Mouse (Mus musculus): ENCODE results near the gene Med4. TPM values are rescaled to one million over a fixed set of nuclear protein-coding genes. Genes with fewer than 3 reads are reported as not detected.

The Med4 gene
- polyA plus RNA-seq, 1 experiment from 2014 or later, result 86.3 TPM

- 0 out of 2 replicates have a peak, but pooled peaks cover 3% of the 10 kb centered on the region for H3K36me3 ChIP-seq (ENCODE audit: control insufficient read depth, insufficient read depth, low read length)
- no peak; the same call in 1 of the 2 replicates for ATAC-seq (ENCODE audit: insufficient number of reproducible peaks, insufficient read depth, low FRiP score, low read depth)
Observed at GRCm38 (mm10) chr14:73553122-73553696, 43.4 kb downstream of the Med4 start.

More at GRCm38 (mm10) chr14:73553122-73553696, 43.4 kb downstream of the Med4 start:
- Histone ChIP-seq H3K9me3 (ENCODE audit: control insufficient read depth, low read depth, low read length) (no peaks in the 10 kb centered on the region), H3K4me1 (ENCODE audit: control insufficient read depth, insufficient read depth, low read length) (peaks cover 4% of the 10 kb centered on the region; the same call in 1 of the 2 replicates), H3K4me3 (ENCODE audit: low read depth, low read length) (peak overlapping the region; percentile 99), H3K9ac (replicated peaks; ENCODE audit: low read depth, low read length) (peak overlapping the region; percentile 83), H3K27me3 (ENCODE audit: control insufficient read depth, insufficient read depth, low read length) (no peaks in the 10 kb centered on the region), H3K27ac (ENCODE audit: low read length) (peak overlapping the region; percentile 49), H3K4me2 (replicated peaks; ENCODE audit: low read depth, low read length) (peak overlapping the region; percentile 77)
- 1% methylated on average over 10 of the region's 10 CpGs for WGBS

Other genes starting within 250 kb of the Med4 start
- 22.6 and 28.6 TPM in 2 replicates for gene Rb1, start 184.2 kb upstream of the Med4 start, polyA plus RNA-seq (2014; fragmentation: Nextera tagmentation; extraction: Ambion mirVana)
- 864 and 920 TPM in 2 replicates for gene Itm2b, start 124.7 kb upstream of the Med4 start, polyA plus RNA-seq (2014; fragmentation: Nextera tagmentation; extraction: Ambion mirVana)
- 110 and 115 TPM in 2 replicates for gene Sucla2, start 15.3 kb downstream of the Med4 start, polyA plus RNA-seq (2014; fragmentation: Nextera tagmentation; extraction: Ambion mirVana)
- 5.4 and 6.8 TPM in 2 replicates for gene Nudt15, start 38.2 kb downstream of the Med4 start, polyA plus RNA-seq (2014; fragmentation: Nextera tagmentation; extraction: Ambion mirVana)
- gene Gm21750, start 151.2 kb downstream of the Med4 start, polyA plus RNA-seq (2014; fragmentation: Nextera tagmentation; extraction: Ambion mirVana), result not detected in 2 replicates